Mouse (Mus musculus) T-helper 2 cell (primary cell): ENCODE data around the gene Sugct.
"Not testable (repeated sequence)": the region's sequence is repeated elsewhere in the genome, so short reads cannot be mapped to it uniquely, and the experiment has no call there.

Source experiments
- in situ Hi-C: fragments of 300-600 bp; cut with MboI, MseI; formaldehyde crosslinking; loops from one replicate; pipeline ENCODE4 v1.15.1; 2025; ENCODE audit warnings: high pct_unique_total_duplicates

Sugct gene

DNA sequence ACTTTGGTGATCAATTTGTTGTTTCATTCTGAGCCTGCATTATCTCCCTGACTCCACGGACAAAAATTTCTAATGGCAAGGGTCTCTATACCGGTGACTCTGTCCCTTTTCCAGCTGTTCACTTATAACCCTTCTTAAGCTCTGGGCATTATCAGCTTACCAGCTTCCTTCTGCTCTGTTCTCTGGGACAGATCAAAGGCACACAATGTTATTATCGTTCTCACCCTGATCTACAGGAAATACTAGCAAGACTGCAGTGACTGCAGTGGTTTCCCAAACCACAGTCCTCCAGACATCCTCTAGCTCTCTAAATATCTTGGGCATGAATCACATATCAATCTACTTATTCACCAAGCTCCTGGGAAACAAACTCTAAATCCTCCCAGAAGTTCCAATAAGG lies 90.7 kb downstream of the Sugct start:
- in situ Hi-C loops = no loop called here

- in situ Hi-C loops = no loop called here
Measured at GRCm38 (mm10) chr13:17603756-17604155, 91.6 kb downstream of the Sugct start.

DNA sequence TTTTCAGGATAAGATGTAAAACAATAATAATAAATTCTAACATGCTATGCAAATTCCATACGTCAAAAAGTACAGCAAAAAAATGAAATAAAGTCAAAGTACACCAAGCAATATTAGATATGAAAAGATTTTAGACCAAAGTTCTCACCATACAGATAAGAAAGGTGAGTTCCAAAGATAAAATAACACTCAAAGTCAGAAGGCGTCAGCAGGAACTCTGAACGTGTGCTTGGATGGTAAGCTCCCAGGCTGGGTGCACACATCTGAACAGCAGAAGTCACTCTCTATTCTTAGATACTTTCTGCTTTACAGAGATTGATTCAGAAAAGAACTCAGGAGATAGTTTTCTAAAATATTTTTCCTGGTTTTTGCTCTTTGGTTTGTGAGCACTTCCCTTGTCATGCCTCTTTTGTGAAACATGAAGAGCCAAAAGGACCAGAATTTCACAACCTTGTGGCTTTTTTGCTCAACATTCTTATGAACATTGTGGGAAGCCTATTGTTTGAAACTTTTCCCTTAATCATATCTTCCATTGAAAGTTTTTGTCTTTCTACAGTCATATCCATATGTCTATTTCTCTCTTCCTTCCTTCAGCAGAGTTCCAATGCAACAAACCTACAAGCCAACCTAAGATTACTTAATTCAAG lies 110.0 kb downstream of the Sugct start:
- in situ Hi-C loops = no loop called here

DNA sequence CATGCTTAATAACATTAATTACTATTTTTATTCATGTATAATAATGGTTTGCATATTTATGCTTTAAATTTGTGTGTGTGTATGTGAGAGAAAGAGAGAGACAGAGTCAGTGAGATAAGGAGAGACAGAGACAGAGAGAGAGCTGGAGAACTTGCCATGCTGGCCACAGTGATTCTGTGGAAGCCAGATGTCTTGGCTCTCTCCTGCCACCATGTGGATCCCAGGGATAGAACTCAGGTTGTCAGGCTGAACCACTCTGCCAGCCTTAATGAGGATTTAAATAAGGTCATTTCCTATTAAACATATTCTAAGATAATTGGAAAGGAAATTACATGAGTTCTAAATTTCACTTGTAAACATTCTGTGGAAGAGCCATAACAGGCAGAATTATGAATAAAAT lies 110.5 kb downstream of the Sugct start:
- in situ Hi-C loops = no loop called here

DNA sequence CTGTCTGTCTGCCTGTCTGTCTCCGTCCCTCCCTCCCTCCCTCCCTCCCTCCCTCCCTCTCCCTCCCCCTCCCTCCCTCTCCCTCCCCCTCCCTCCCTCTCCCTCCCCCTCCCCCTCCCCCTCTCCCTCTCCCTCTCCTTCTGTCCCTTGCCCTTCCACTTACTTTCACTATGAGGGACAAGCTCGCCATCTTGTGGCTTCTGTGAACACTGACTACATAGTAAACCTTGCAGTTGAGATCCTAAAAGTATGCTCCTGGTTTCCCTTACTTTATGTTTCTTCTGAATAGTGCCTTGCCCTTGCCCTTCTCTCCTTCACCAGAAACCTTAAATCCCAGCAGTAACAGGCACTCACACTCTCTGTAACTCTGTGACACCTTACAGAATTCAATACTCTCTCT lies 113.7 kb downstream of the Sugct start:
- in situ Hi-C loops = no loop called here

- in situ Hi-C loops = no loop called here
Measured at GRCm38 (mm10) chr13:17559357-17559756, 136.0 kb downstream of the Sugct start.

GRCm38 (mm10) chr13:17536341-17536740 lies 159.0 kb downstream of the Sugct start:
- in situ Hi-C loops = no loop called here

- in situ Hi-C loops = no loop called here
Measured at GRCm38 (mm10) chr13:17534871-17535270, 160.5 kb downstream of the Sugct start.

DNA sequence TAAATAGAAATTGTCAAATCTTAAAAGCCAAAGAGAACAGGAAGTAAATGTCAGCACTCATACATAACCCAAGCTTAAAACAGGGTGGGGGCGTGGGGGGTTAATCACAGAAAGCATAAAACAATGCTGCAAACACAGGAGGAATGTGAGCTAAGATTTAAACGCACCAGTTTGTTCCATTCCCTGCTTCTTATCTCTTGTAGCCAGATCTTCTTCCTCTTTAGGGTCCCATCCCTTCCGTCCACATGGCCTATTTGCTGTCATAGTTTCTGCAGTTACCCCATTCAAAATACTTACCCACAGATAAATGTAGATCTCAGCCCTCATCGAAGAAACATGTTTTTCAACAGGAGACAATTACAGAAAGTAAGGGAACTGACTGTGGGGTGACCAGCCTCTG lies 160.9 kb downstream of the Sugct start:
- in situ Hi-C loops = no loop called here

- in situ Hi-C loops = no loop called here
Measured at GRCm38 (mm10) chr13:17511184-17511778, 184.1 kb downstream of the Sugct start.

DNA sequence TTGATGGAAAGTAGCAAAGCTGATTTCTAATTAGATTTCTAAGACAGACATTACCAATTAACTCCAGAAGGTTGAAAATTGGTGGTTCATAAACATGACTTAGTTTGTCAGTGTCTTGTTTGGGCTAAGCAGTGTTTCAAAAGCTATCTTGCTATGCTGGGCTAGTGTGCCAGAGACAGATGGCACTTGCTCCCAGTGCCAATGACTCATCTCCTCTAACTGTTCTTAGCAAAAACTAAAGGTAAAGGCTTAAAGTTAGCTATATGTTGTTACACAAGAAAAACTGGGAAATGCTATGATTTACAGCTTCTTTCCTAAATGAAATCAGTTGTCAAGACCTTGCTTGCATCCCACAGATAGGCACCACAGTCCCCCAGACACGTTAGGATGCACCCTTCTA lies 200.4 kb downstream of the Sugct start:
- in situ Hi-C loops = no loop called here

- in situ Hi-C loops = no loop called here
Measured at GRCm38 (mm10) chr13:17494056-17494574, 201.2 kb downstream of the Sugct start.

DNA sequence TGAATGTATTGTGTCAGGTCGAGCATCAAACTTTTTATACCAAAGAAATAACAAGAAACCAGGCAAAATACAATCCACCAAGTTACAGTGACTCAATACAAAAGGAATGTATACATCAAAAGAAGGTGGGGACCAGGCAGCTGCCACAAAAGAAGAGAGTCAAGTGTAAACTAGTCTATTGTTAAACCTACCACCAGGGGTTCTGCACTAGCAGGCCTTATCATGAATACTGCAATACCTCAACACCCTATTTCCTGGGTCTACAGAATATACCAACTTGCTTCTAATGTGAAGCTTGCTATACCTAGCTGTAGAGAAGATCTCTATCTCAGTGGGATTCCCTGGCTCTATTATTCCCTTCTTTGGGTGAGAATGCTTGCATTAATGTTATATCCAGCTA lies 237.4 kb downstream of the Sugct start:
- in situ Hi-C loops = not testable (repeated sequence)

- in situ Hi-C loops = loop anchor here (10.0 to 25.0 kb wide), 2 partner anchors 218 to 1445 kb away; no protein-coding TSS in a partner anchor
Measured at GRCm38 (mm10) chr13:17432139-17432916, 263.0 kb downstream of the Sugct start.

GRCm38 (mm10) chr13:17421875-17422274 lies 273.5 kb downstream of the Sugct start:
- in situ Hi-C loops = no loop called here

DNA sequence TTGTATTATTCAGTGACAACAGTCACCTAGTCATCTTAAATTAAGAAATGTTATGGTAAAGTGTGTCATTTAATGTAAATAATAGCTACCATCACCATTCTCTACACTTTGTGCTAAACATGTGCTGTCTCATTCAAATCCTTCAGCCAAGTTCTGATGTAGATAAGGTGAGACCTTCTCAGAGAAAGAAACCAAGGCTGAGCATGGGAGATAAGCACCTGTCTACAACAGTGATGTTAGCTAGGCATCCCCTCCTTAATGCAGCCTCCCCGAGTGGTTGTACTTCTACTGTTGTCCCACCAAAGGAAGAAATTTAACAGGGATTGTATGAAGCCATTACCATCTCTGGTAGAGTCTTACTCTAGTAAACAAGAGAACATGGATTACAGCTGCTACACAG lies 274.8 kb downstream of the Sugct start:
- in situ Hi-C loops = no loop called here

DNA sequence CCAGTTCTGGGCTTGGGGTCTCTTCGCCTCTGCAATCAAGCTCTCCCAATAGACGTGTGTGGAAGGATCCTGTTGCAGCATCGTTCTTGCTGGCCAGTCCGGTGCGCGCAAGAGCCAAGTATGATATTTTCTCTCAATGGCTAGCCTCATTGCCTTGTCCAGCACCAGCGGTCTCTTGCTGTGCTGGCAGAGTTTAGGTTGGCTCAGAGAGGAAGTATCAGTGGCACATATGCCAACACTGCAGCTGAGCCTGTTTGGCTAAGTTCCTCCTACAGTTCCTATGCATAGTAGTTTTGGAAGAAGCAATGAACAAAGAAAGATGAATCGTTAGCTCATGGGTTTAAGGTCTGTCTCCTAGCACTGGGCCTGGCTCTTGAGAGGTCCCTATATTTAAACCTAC lies 352.5 kb downstream of the Sugct start:
- in situ Hi-C loops = no loop called here

DNA sequence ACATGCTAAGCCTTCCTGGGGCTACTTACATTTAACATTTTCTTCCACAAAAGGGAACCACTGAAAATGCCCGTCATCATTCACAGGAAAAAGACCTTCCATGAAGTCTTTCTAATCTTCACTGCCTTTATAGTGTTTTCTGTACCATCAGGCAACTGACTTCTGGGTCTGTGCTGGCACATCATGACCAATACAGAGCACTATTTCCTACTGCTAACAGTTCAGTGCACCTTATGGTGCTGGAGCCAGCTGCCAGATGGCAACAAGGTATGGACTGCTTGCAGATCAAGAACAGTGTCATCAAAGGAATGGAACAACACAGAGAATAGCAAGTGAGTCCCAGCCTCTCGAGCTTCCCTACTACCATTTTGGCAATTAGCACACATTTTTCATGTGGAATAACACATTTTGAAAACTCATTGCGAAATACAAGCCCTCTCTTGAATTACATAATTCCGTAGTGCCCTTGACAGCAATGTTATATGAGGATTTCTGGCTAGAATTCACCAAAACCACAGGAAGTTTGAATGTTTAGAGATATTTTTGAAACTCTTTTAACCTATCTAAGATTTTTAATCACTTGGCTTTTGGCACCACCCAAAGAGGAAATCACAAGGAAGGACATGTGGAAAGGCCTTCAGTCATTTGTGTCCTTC lies 359.3 kb downstream of the Sugct start:
- in situ Hi-C loops = no loop called here

DNA sequence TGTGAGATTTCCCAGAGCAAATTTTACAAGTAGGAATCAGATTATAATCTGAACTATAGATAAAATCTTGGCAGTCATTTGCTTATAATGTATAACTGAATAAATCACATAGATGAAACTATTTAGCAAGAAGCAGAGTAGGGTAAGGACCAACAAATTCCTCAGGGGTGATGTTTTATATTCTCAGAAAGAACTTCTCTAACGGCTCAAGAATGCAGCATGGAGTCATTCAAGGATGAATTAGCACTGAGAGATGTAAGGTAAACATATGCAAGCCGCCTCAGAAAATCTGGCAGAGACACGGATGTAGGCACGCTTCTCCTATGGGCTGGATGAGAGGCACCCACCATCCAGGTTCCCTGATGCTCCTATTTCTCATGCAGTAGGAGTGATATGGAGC lies 368.5 kb downstream of the Sugct start:
- in situ Hi-C loops = loop anchor here (10.0 kb wide), 1 partner anchor 588 kb away; no protein-coding TSS in a partner anchor

- in situ Hi-C loops = no loop called here
Measured at GRCm38 (mm10) chr13:17301590-17301989, 393.8 kb downstream of the Sugct start.

- in situ Hi-C loops = no loop called here
Measured at GRCm38 (mm10) chr13:17297462-17298005, 397.8 kb downstream of the Sugct start.

- in situ Hi-C loops = no loop called here
Measured at GRCm38 (mm10) chr13:17296912-17297311, 398.4 kb downstream of the Sugct start.
